In the genomic region with DNA sequence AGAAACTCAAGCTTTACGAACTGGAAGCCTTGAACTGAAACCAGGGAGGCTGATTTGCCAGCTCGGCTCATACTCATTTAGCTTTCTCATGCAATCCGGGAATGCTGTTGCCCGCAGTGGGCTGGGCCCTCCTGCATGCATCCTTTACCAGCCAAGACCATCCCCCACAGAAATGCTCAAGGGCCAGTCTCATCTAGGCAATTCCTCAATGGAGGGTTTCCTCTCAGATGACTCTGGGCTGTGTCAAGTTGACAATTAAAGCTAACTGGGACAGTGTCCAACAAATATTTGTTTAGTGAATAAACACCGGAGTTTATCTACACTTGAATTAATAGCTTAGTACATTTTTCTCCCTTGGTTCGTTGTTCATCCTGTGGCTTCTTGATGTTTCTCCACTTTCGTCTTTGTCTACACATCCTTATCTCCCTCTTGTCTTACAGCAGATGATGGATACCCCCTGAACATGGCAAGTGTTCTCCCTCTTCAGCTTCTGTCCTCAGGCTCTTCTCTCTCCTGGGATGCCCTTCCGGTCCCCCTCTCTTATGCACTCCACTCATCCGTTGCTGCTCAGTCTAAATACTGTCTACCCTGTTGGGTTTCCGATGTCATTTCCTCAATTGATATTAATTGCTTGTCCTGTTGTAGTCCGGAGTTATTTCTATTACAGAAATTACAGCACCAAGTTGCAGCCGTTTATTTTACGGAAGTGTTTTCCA, we compare ENCODE assay signal across 20 mouse cellular contexts.
DNase-seq lines count a peak whose midpoint lies in the region; ATAC-seq and TF ChIP-seq lines count a peak whose summit lies in the region.
"Had no signal": no experiment of that assay in that cellular context is flagged by ENCODE, and none has a peak within 500 bp of the region (broad histone marks: within the 10 kb centered on the region; RNA-seq: fewer than 3 reads in every experiment).

No protein-coding gene starts in this region.

- no peaks in the 10 kb centered on the region for H3K27me3 ChIP-seq in hindbrain, embryonic 10.5 days (ENCODE audit: insufficient read depth, poor library complexity, severe bottlenecking)
- no peaks in the 10 kb centered on the region for H3K27me3 ChIP-seq in hindbrain, embryonic 16.5 days (replicated peaks; ENCODE audit: control insufficient read depth, insufficient read depth, low read length)
- no peaks in the 10 kb centered on the region for H3K27me3 ChIP-seq in lung, embryonic 14.5 days (ENCODE audit: insufficient read depth, low read length)
- no peaks in the 10 kb centered on the region for H3K27me3 ChIP-seq in lung, postnatal 0 days (replicated peaks; ENCODE audit: insufficient read depth, low read length)
- H3K27me3 ChIP-seq in intestine, embryonic 16.5 days (replicated peaks; ENCODE audit: control insufficient read depth, insufficient read depth, low read length) = no peaks in the 10 kb centered on the region
- H3K27me3 ChIP-seq: forebrain, embryonic 12.5 days; hindbrain, embryonic 15.5 days; limb, embryonic 13.5 days; liver, embryonic 15.5 days had no signal

- H3K27ac ChIP-seq in hindbrain, embryonic 10.5 days = peak overlapping the region; percentile 40; the same call in 1 of the 2 replicates
- H3K27ac ChIP-seq in hindbrain, embryonic 16.5 days (ENCODE audit: low read depth, low read length) = no peak overlapping the region
- H3K27ac ChIP-seq in lung, embryonic 14.5 days (ENCODE audit: low read depth) = no peak overlapping the region
- no peak overlapping the region for H3K27ac ChIP-seq in lung, postnatal 0 days (ENCODE audit: low read length)
- H3K27ac ChIP-seq in intestine, embryonic 16.5 days (ENCODE audit: low read length) = peak overlapping the region; percentile 52; the same call in 1 of the 2 replicates
- H3K27ac ChIP-seq: forebrain, embryonic 12.5 days; hindbrain, embryonic 15.5 days; limb, embryonic 13.5 days; liver, embryonic 15.5 days had no signal

- no peaks in the 10 kb centered on the region for H3K36me3 ChIP-seq in hindbrain, embryonic 10.5 days
- H3K36me3 ChIP-seq in hindbrain, embryonic 16.5 days (ENCODE audit: control insufficient read depth, insufficient read depth, low read length) = no peaks in the 10 kb centered on the region
- H3K36me3 ChIP-seq in lung, embryonic 14.5 days (ENCODE audit: insufficient read depth) = no peaks in the 10 kb centered on the region
- H3K36me3 ChIP-seq in lung, postnatal 0 days (ENCODE audit: insufficient read depth, low read length) = no peaks in the 10 kb centered on the region
- no peaks in the 10 kb centered on the region for H3K36me3 ChIP-seq in intestine, embryonic 16.5 days (ENCODE audit: control insufficient read depth, insufficient read depth, low read length)
- H3K36me3 ChIP-seq: forebrain, embryonic 12.5 days; G1E; hindbrain, embryonic 15.5 days; limb, embryonic 13.5 days; liver, embryonic 15.5 days had no signal

- H3K9ac ChIP-seq in hindbrain, embryonic 16.5 days (ENCODE audit: low read depth, low read length) = no peak overlapping the region
- H3K9ac ChIP-seq in lung, embryonic 14.5 days = no peak overlapping the region
- no peak overlapping the region for H3K9ac ChIP-seq in lung, postnatal 0 days (replicated peaks; ENCODE audit: low read depth)
- H3K9ac ChIP-seq in intestine, embryonic 16.5 days (ENCODE audit: low read depth, low read length) = no peak overlapping the region
- H3K9ac ChIP-seq: forebrain, embryonic 12.5 days; hindbrain, embryonic 15.5 days; limb, embryonic 13.5 days; liver, embryonic 15.5 days had no signal

- 86% methylated on average over 13 of the region's 13 CpGs for WGBS in hindbrain, embryonic 10.5 days
- 61% methylated on average over 13 of the region's 13 CpGs for WGBS in hindbrain, embryonic 16.5 days
- 26% methylated on average over 13 of the region's 13 CpGs for WGBS in lung, embryonic 14.5 days
- WGBS in lung, postnatal 0 days = 23% methylated on average over 13 of the region's 13 CpGs
- 31% methylated on average over 13 of the region's 13 CpGs for WGBS in intestine, embryonic 16.5 days

- ATAC-seq in hindbrain, embryonic 16.5 days = no peak
- peak; percentile 35; the same call in 1 of the 2 replicates for ATAC-seq in lung, embryonic 14.5 days (ENCODE audit: insufficient read depth)
- ATAC-seq in lung, postnatal 0 days = no peak
- ATAC-seq in intestine, embryonic 16.5 days = peak; percentile 84

- H3K9me3 ChIP-seq in hindbrain, embryonic 10.5 days = no peaks in the 10 kb centered on the region
- H3K9me3 ChIP-seq in hindbrain, embryonic 16.5 days (ENCODE audit: control insufficient read depth, low read length) = no peaks in the 10 kb centered on the region
- H3K9me3 ChIP-seq in lung, embryonic 14.5 days (ENCODE audit: low read depth, low read length) = no peaks in the 10 kb centered on the region
- H3K9me3 ChIP-seq in lung, postnatal 0 days (ENCODE audit: low read length) = no peaks in the 10 kb centered on the region
- no peaks in the 10 kb centered on the region for H3K9me3 ChIP-seq in intestine, embryonic 16.5 days (ENCODE audit: control insufficient read depth, low read length)
- H3K9me3 ChIP-seq: forebrain, embryonic 12.5 days; hindbrain, embryonic 15.5 days; limb, embryonic 13.5 days; liver, embryonic 15.5 days had no signal

- intact Hi-C loops in left cerebral cortex, postnatal 10 days (cut with DNase I) = no loop called here

- no peak for TF ChIP-seq EP300 in lung, postnatal 0 days (IDR thresholded peaks at IDR 0.05)

- H3K4me3 ChIP-seq in hindbrain, embryonic 10.5 days = no peak overlapping the region
- H3K4me3 ChIP-seq in hindbrain, embryonic 16.5 days (ENCODE audit: low read length) = no peak overlapping the region
- H3K4me3 ChIP-seq in lung, embryonic 14.5 days (ENCODE audit: low read depth, low read length) = no peak overlapping the region
- H3K4me3 ChIP-seq in lung, postnatal 0 days (ENCODE audit: low read depth, low read length) = no peak overlapping the region
- H3K4me3 ChIP-seq in intestine, embryonic 16.5 days (ENCODE audit: low read length) = no peak overlapping the region
- H3K4me3 ChIP-seq: forebrain, embryonic 12.5 days; hindbrain, embryonic 15.5 days; limb, embryonic 13.5 days; liver, embryonic 15.5 days had no signal

- no peak overlapping the region for H3K4me2 ChIP-seq in hindbrain, embryonic 16.5 days (ENCODE audit: low read length)
- H3K4me2 ChIP-seq in lung, embryonic 14.5 days = no peak overlapping the region
- H3K4me2 ChIP-seq in lung, postnatal 0 days (replicated peaks; ENCODE audit: low read depth, low read length) = no peak overlapping the region
- H3K4me2 ChIP-seq in intestine, embryonic 16.5 days (ENCODE audit: low read depth, low read length) = no peak overlapping the region
- H3K4me2 ChIP-seq: forebrain, embryonic 12.5 days; hindbrain, embryonic 15.5 days; limb, embryonic 13.5 days; liver, embryonic 15.5 days had no signal

- TF ChIP-seq CTCF in lung, embryonic 14.5 days (IDR thresholded peaks at IDR 0.05; ENCODE audit: low read depth) = no peak
- TF ChIP-seq CTCF in lung, postnatal 0 days (IDR thresholded peaks at IDR 0.05) = no peak

- H3K4me1 ChIP-seq in hindbrain, embryonic 10.5 days (replicated peaks) = peaks cover 21% of the 10 kb centered on the region
- no peaks in the 10 kb centered on the region for H3K4me1 ChIP-seq in hindbrain, embryonic 16.5 days (ENCODE audit: control insufficient read depth, insufficient read depth, low read depth, low read length)
- H3K4me1 ChIP-seq in lung, embryonic 14.5 days (ENCODE audit: insufficient read depth) = no peaks in the 10 kb centered on the region
- no peaks in the 10 kb centered on the region for H3K4me1 ChIP-seq in lung, postnatal 0 days (ENCODE audit: insufficient read depth, low read depth, low read length)
- peaks cover 9% of the 10 kb centered on the region; the same call in 1 of the 2 replicates for H3K4me1 ChIP-seq in intestine, embryonic 16.5 days (ENCODE audit: control insufficient read depth, insufficient read depth, low read length)
- H3K4me1 ChIP-seq: limb, embryonic 13.5 days; liver, embryonic 15.5 days had no signal

- DNase-seq in hindbrain, embryonic 10.5 days (ENCODE audit: low spot score) = no peak
- peak; percentile 54 for DNase-seq in lung, embryonic 14.5 days
- DNase-seq in lung, postnatal 0 days (ENCODE audit: low spot score) = no peak
- DNase-seq in Muller cell, postnatal 12 days (ENCODE audit: inconsistent ontology term) = peak; percentile 58
- no peak for DNase-seq in urinary bladder, postnatal 10 days (ENCODE audit: low spot score)
- DNase-seq in left cerebral cortex, postnatal 10 days (ENCODE audit: extremely low spot score in 1 of 2, low spot score in 2 of 2) = no peak
- DNase-seq: cerebellum, adult 2 months; cerebellum, postnatal 36 days; gastrocnemius, postnatal 14 days; kidney, adult 9 months; lung, postnatal 4 days; right cerebral cortex, adult 18-20 months; thymus, adult 2 months had no signal

Comparison
In these comparisons a context has a peak if more than half of its experiments do, and no peak if none do; other contexts are left out.
1. DNase-seq: peak in lung, embryonic 14.5 days (single experiment) and Muller cell, postnatal 12 days (single experiment); none in hindbrain, embryonic 10.5 days (single experiment), lung, postnatal 0 days (single experiment), urinary bladder, postnatal 10 days (single experiment) and left cerebral cortex, postnatal 10 days (0 of 2).
2. H3K27ac ChIP-seq: peak in hindbrain, embryonic 10.5 days (single experiment) and intestine, embryonic 16.5 days (single experiment); none in hindbrain, embryonic 16.5 days (single experiment), lung, embryonic 14.5 days (single experiment) and lung, postnatal 0 days (single experiment).
3. ATAC-seq: peak in lung, embryonic 14.5 days (single experiment) and intestine, embryonic 16.5 days (single experiment); none in hindbrain, embryonic 16.5 days (single experiment) and lung, postnatal 0 days (single experiment).